Mouse (Mus musculus) CD8-positive naive resting alpha-beta T cell, adult 2 months (primary cell): ENCODE measurements around the gene Zfand2a.

Experiments
- DNase-seq, 2 experiments: peaks; one replicate each; pipeline ENCODE4 v3.0.0; 2022; ENCODE audit warnings: low read depth in 2 of 2, low spot score in 2 of 2

Zfand2a gene

GRCm38 (mm10) chr5:139432747-139433508, 51.4 kb downstream of the Zfand2a start:
- DNase-seq, result no peak

- no peak for DNase-seq
Measured at GRCm38 (mm10) chr5:139432333-139432732, 52.0 kb downstream of the Zfand2a start.

- DNase-seq, result no peak
Measured at GRCm38 (mm10) chr5:139429818-139430341, 54.5 kb downstream of the Zfand2a start.

- DNase-seq, result no peak
Measured at GRCm38 (mm10) chr5:139427989-139428388, 56.4 kb downstream of the Zfand2a start.

GRCm38 (mm10) chr5:139427001-139427400, 57.3 kb downstream of the Zfand2a start:
- DNase-seq, result no peak

- DNase-seq, result no peak
Measured at GRCm38 (mm10) chr5:139425198-139425597, 59.2 kb downstream of the Zfand2a start.

GRCm38 (mm10) chr5:139423026-139423865, 61.1 kb downstream of the Zfand2a start, which contains the start of gene Gper1:
Gene Gper1 (plus strand): TSS chr5:139423151.
- DNase-seq, result no peak
